Mouse (Mus musculus) C2C12 (cell line): ENCODE results near the gene Zyg11b. TPM values are rescaled to one million over a fixed set of nuclear protein-coding genes. Genes with fewer than 3 reads are reported as not detected.

Experiments used
- H3K27me3 ChIP-seq: one replicate; pipeline ENCODE4 v1.6.1; 2011; ENCODE audit not compliant: control insufficient read depth, insufficient read depth, insufficient read length
- H3K36me3 ChIP-seq: one replicate; pipeline ENCODE4 v1.6.1; 2011; ENCODE audit not compliant: control insufficient read depth, insufficient read depth
- H3K4me3 ChIP-seq: one replicate; pipeline ENCODE4 v1.5.1; 2011; ENCODE audit warnings: mild to moderate bottlenecking, control low read depth; ENCODE audit not compliant: poor library complexity, insufficient read depth, severe bottlenecking
- H3K79me2 ChIP-seq: one replicate; pipeline ENCODE4 v1.6.1; 2011; ENCODE audit not compliant: control insufficient read depth, insufficient read depth
- H3K79me3 ChIP-seq: one replicate; pipeline ENCODE4 v1.6.1; 2011; ENCODE audit warnings: low read depth, control low read depth
- H3ac ChIP-seq: one replicate; pipeline ENCODE3; 2011; ENCODE audit warnings: low read depth; ENCODE audit not compliant: control insufficient read depth, insufficient read length
- CEBPB ChIP-seq: IDR thresholded peaks from one replicate; pipeline ENCODE4 v1.6.1; 2011; ENCODE audit warnings: low read depth, mild to moderate bottlenecking, control low read depth, moderate library complexity
- CTCF ChIP-seq: IDR thresholded peaks from one replicate; pipeline ENCODE4 v1.5.1; 2011; ENCODE audit not compliant: control insufficient read depth, insufficient read depth, insufficient read length
- FOSL1 ChIP-seq: IDR thresholded peaks from one replicate; pipeline ENCODE4 v1.8.0; 2011; ENCODE audit warnings: mild to moderate bottlenecking, low read length; ENCODE audit not compliant: poor library complexity, insufficient read depth, severe bottlenecking
- MAX ChIP-seq: IDR thresholded peaks from one replicate; pipeline ENCODE4 v1.6.1; 2011; ENCODE audit warnings: mild to moderate bottlenecking, control low read depth
- MYOD1 ChIP-seq: IDR thresholded peaks from one replicate; pipeline ENCODE4 v1.6.1; 2011; ENCODE audit warnings: low read depth; ENCODE audit not compliant: control insufficient read depth, insufficient read length
- MYOG ChIP-seq: IDR thresholded peaks from one replicate; pipeline ENCODE4 v1.6.1; 2011; ENCODE audit not compliant: control insufficient read depth, insufficient read length; ENCODE audit errors: extremely low read depth
- USF1 ChIP-seq: IDR thresholded peaks from one replicate; pipeline ENCODE4 v1.6.1; 2011; ENCODE audit warnings: low read depth, mild to moderate bottlenecking, control low read depth, moderate library complexity
- polyA plus RNA-seq: library from polyadenylated mRNA; unstranded; fragments of >200 nt; fragmentation: generic; extraction: Trizol; gene quantifications from one replicate; pipeline ENCODE4 v1.2.1, GENCODE M21; 2012; ENCODE audit warnings: missing spikeins

Gene Zyg11b
- polyA plus RNA-seq, 1 experiment = 5.4 TPM

- Histone ChIP-seq H3ac (no peak overlapping the region), H3K4me3 (no peak overlapping the region), H3K79me3 (no peaks in the 10 kb centered on the region), H3K36me3 (peaks cover 6% of the 10 kb centered on the region), H3K27me3 (no peaks in the 10 kb centered on the region), H3K79me2 (no peaks in the 10 kb centered on the region)
- TF ChIP-seq CEBPB (no peak), MYOG (no peak), MAX (no peak), USF1 (no peak), FOSL1 (no peak), MYOD1 (no peak), CTCF (no peak)
Observed at GRCm38 (mm10) chr4:108344631-108345083, 43.8 kb upstream of the Zyg11b start.

- no peaks in the 10 kb centered on the region for H3K79me3 ChIP-seq
- no peak overlapping the region for H3K4me3 ChIP-seq
- H3K79me2 ChIP-seq = no peaks in the 10 kb centered on the region
- H3ac ChIP-seq = no peak overlapping the region
- TF ChIP-seq FOSL1 = no peak
- no peak for TF ChIP-seq CEBPB
- TF ChIP-seq USF1 = no peak
- no peak for TF ChIP-seq CTCF
- TF ChIP-seq MAX = no peak
- no peak for TF ChIP-seq MYOG
- no peak for TF ChIP-seq MYOD1
- H3K36me3 ChIP-seq = peaks cover 41% of the 10 kb centered on the region
- no peaks in the 10 kb centered on the region for H3K27me3 ChIP-seq
Observed at GRCm38 (mm10) chr4:108339277-108339690, 38.4 kb upstream of the Zyg11b start.

- Histone ChIP-seq H3ac (no peak overlapping the region), H3K36me3 (peaks cover 45% of the 10 kb centered on the region), H3K79me2 (no peaks in the 10 kb centered on the region), H3K4me3 (no peak overlapping the region), H3K79me3 (no peaks in the 10 kb centered on the region), H3K27me3 (no peaks in the 10 kb centered on the region)
- TF ChIP-seq CEBPB (no peak), FOSL1 (no peak), USF1 (no peak), MYOG (no peak), CTCF (no peak), MAX (no peak), MYOD1 (no peak)
Observed at GRCm38 (mm10) chr4:108338811-108339210, 37.9 kb upstream of the Zyg11b start.

- Histone ChIP-seq H3K27me3 (no peaks in the 10 kb centered on the region), H3K36me3 (peaks cover 50% of the 10 kb centered on the region), H3K4me3 (no peak overlapping the region), H3K79me3 (no peaks in the 10 kb centered on the region), H3ac (no peak overlapping the region), H3K79me2 (no peaks in the 10 kb centered on the region)
- no peak for TF ChIP-seq CTCF
- no peak for TF ChIP-seq FOSL1
- TF ChIP-seq MYOG = no peak
- TF ChIP-seq CEBPB = no peak
- no peak for TF ChIP-seq MYOD1
- TF ChIP-seq MAX = no peak
- TF ChIP-seq USF1 = no peak
Observed at GRCm38 (mm10) chr4:108338321-108338733, 37.4 kb upstream of the Zyg11b start.

- no peak overlapping the region for H3ac ChIP-seq
- H3K79me2 ChIP-seq = no peaks in the 10 kb centered on the region
- TF ChIP-seq MAX (no peak), CTCF (no peak), MYOG (no peak), USF1 (no peak), FOSL1 (no peak), MYOD1 (no peak), CEBPB (no peak)
- H3K36me3 ChIP-seq = peaks cover 54% of the 10 kb centered on the region
- no peaks in the 10 kb centered on the region for H3K27me3 ChIP-seq
- no peak overlapping the region for H3K4me3 ChIP-seq
- H3K79me3 ChIP-seq = no peaks in the 10 kb centered on the region
Observed at GRCm38 (mm10) chr4:108337817-108338216, 36.9 kb upstream of the Zyg11b start.

- H3ac ChIP-seq = no peak overlapping the region
- peaks cover 62% of the 10 kb centered on the region for H3K36me3 ChIP-seq
- H3K79me2 ChIP-seq = no peaks in the 10 kb centered on the region
- H3K4me3 ChIP-seq = no peak overlapping the region
- peaks cover 2% of the 10 kb centered on the region for H3K79me3 ChIP-seq
- TF ChIP-seq MAX (no peak), MYOG (no peak), CEBPB (no peak), USF1 (no peak), CTCF (no peak), MYOD1 (no peak), FOSL1 (no peak)
- H3K27me3 ChIP-seq = no peaks in the 10 kb centered on the region
Observed at GRCm38 (mm10) chr4:108336765-108337164, 35.9 kb upstream of the Zyg11b start.
